Comparison of ENCODE assay signal across 20 mouse cellular contexts in the genomic region with DNA sequence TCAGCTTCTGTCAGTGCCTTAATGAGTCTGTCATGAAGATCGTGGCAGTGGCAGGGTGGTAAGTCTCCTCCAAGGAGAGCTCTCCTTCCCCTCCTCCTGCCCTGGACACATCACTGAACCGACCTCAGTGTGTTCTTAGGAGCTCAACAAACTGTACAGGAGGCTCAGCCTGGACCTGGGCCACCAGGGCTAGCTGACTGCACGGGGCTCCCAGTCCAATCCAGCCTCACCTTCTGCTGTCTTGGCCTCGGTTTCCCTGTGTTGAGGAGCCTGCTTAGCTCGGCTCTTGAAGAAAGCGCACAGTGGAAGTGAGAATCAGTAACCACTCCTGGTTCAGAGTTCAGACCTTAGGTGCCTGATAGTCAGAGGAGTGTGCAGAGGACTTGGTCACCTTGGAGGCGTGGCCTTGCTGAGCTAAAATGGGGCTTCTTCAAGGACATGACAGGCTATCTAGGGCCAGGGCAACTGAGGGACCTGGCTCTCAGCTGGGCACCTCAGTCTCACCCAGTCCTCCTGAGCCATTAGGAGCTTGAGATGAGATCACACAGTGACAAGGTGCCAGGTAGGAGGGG. TPM values are rescaled to one million over a fixed set of nuclear protein-coding genes. Genes with fewer than 3 reads are reported as not detected.
DNase-seq lines count a peak whose midpoint lies in the region; ATAC-seq and TF ChIP-seq lines count a peak whose summit lies in the region.
"Had no signal": no experiment of that assay in that cellular context is flagged by ENCODE, and none has a peak within 500 bp of the region (broad histone marks: within the 10 kb centered on the region; RNA-seq: fewer than 3 reads in every experiment).

No protein-coding gene starts in this region.

- no peak for TF ChIP-seq EP300 in liver, postnatal 0 days (IDR thresholded peaks at IDR 0.05; ENCODE audit: low read depth)

- ATAC-seq in liver, embryonic 12.5 days: 0 out of 2 replicates have a peak, but pooled peaks have one; percentile 31
- ATAC-seq in liver, postnatal 0 days: no peak
- ATAC-seq in intestine, embryonic 16.5 days: peak; percentile 78
- ATAC-seq: forebrain, embryonic 15.5 days had no signal

- H3K4me2 ChIP-seq in liver, embryonic 12.5 days: no peak overlapping the region
- H3K4me2 ChIP-seq in liver, postnatal 0 days (ENCODE audit: low read depth, low read length): no peak overlapping the region
- H3K4me2 ChIP-seq in intestine, embryonic 16.5 days (ENCODE audit: low read depth, low read length): no peak overlapping the region
- H3K4me2 ChIP-seq: embryonic facial prominence, embryonic 12.5 days; forebrain, embryonic 15.5 days; heart, embryonic 11.5 days; heart, embryonic 15.5 days; hindbrain, embryonic 13.5 days had no signal

- H3K27ac ChIP-seq in liver, embryonic 12.5 days: no peak overlapping the region
- H3K27ac ChIP-seq in liver, postnatal 0 days (ENCODE audit: low read depth): no peak overlapping the region
- no peak overlapping the region for H3K27ac ChIP-seq in intestine, embryonic 16.5 days (ENCODE audit: low read length)
- H3K27ac ChIP-seq: embryonic facial prominence, embryonic 12.5 days; forebrain, embryonic 15.5 days; heart, adult 2 months; heart, embryonic 15.5 days; hindbrain, embryonic 13.5 days had no signal

- peak; percentile 40 for DNase-seq in cerebellum, adult 9-11 months
- DNase-seq in cerebellum, adult 11 months: no peak
- no peak for DNase-seq in liver, postnatal 0 days
- no peak for DNase-seq in thymus, postnatal 0 days (ENCODE audit: low spot score)
- no peak for DNase-seq in spleen, adult 12 weeks (ENCODE audit: low spot score)
- DNase-seq: adrenal gland, postnatal 14 days; cerebellum, adult 8-10 months; embryo, embryonic 11 days; gastrocnemius, postnatal 10 days; heart, adult 2 months; heart, postnatal 14 days had no signal

- no peaks in the 10 kb centered on the region for H3K36me3 ChIP-seq in liver, embryonic 12.5 days
- no peaks in the 10 kb centered on the region for H3K36me3 ChIP-seq in liver, postnatal 0 days (replicated peaks; ENCODE audit: insufficient read depth, low read length)
- H3K36me3 ChIP-seq in intestine, embryonic 16.5 days (ENCODE audit: control insufficient read depth, insufficient read depth, low read length): no peaks in the 10 kb centered on the region
- H3K36me3 ChIP-seq: embryonic facial prominence, embryonic 12.5 days; forebrain, embryonic 15.5 days; heart, embryonic 15.5 days; hindbrain, embryonic 13.5 days had no signal

- 59% methylated on average over 7 of the region's 7 CpGs for WGBS in liver, embryonic 12.5 days (ENCODE audit: insufficient replicate concordance)
- 65% methylated on average over 7 of the region's 7 CpGs for WGBS in liver, postnatal 0 days (ENCODE audit: insufficient replicate concordance)
- WGBS in intestine, embryonic 16.5 days: 68% methylated on average over 7 of the region's 7 CpGs

- no peaks in the 10 kb centered on the region for H3K9me3 ChIP-seq in liver, embryonic 12.5 days (replicated peaks)
- no peaks in the 10 kb centered on the region for H3K9me3 ChIP-seq in liver, postnatal 0 days (ENCODE audit: low read length)
- H3K9me3 ChIP-seq in intestine, embryonic 16.5 days (ENCODE audit: control insufficient read depth, low read length): no peaks in the 10 kb centered on the region
- H3K9me3 ChIP-seq: embryonic facial prominence, embryonic 12.5 days; forebrain, embryonic 15.5 days; heart, embryonic 15.5 days; hindbrain, embryonic 13.5 days had no signal

- peaks cover 19% of the 10 kb centered on the region for H3K4me1 ChIP-seq in liver, embryonic 12.5 days
- H3K4me1 ChIP-seq in liver, postnatal 0 days (ENCODE audit: insufficient read depth): no peaks in the 10 kb centered on the region
- H3K4me1 ChIP-seq in intestine, embryonic 16.5 days (ENCODE audit: control insufficient read depth, insufficient read depth, low read length): peaks cover 7% of the 10 kb centered on the region; the same call in 1 of the 2 replicates
- H3K4me1 ChIP-seq: embryonic facial prominence, embryonic 12.5 days; forebrain, embryonic 15.5 days; hindbrain, embryonic 13.5 days had no signal

- TF ChIP-seq CTCF in liver, postnatal 0 days (IDR thresholded peaks at IDR 0.05; ENCODE audit: low read depth): no peak

- H3K4me3 ChIP-seq in liver, embryonic 12.5 days: no peak overlapping the region
- no peak overlapping the region for H3K4me3 ChIP-seq in liver, postnatal 0 days (ENCODE audit: low read depth, low read length)
- H3K4me3 ChIP-seq in intestine, embryonic 16.5 days (ENCODE audit: low read length): no peak overlapping the region
- H3K4me3 ChIP-seq: embryonic facial prominence, embryonic 12.5 days; forebrain, embryonic 15.5 days; heart, adult 2 months; heart, embryonic 15.5 days; hindbrain, embryonic 13.5 days had no signal

- H3K27me3 ChIP-seq in liver, embryonic 12.5 days (replicated peaks): peaks cover 9% of the 10 kb centered on the region; the same call in 1 of the 2 replicates
- H3K27me3 ChIP-seq in liver, postnatal 0 days (ENCODE audit: insufficient read depth, low read length): no peaks in the 10 kb centered on the region
- H3K27me3 ChIP-seq in intestine, embryonic 16.5 days (replicated peaks; ENCODE audit: control insufficient read depth, insufficient read depth, low read length): no peaks in the 10 kb centered on the region
- H3K27me3 ChIP-seq: forebrain, embryonic 15.5 days; heart, embryonic 15.5 days had no signal

- no peak overlapping the region for H3K9ac ChIP-seq in liver, embryonic 12.5 days
- H3K9ac ChIP-seq in liver, postnatal 0 days (replicated peaks): no peak overlapping the region
- no peak overlapping the region for H3K9ac ChIP-seq in intestine, embryonic 16.5 days (ENCODE audit: low read depth, low read length)
- H3K9ac ChIP-seq: embryonic facial prominence, embryonic 12.5 days; forebrain, embryonic 15.5 days; heart, embryonic 15.5 days; hindbrain, embryonic 13.5 days had no signal

RNA-seq across cellular contexts. Expression of gene Slc1a7, which starts 39.5 kb away (rescaled TPM):
- not detected in 2 replicates for polyA plus RNA-seq in liver, embryonic 12.5 days (2016; fragmentation: Nextera tagmentation; extraction: Ambion mirVana)
- 0.04 TPM in 1 of 2 replicates, not detected in the other for polyA plus RNA-seq in liver, postnatal 0 days (2015; fragmentation: Nextera tagmentation; extraction: Ambion mirVana)
- 0.12 and 0.15 TPM in 2 replicates for polyA plus RNA-seq in intestine, embryonic 16.5 days (2015; fragmentation: Nextera tagmentation; extraction: Ambion mirVana)
- not detected in 2 replicates for polyA plus RNA-seq in thymus, postnatal 0 days (2015; fragmentation: Nextera tagmentation; extraction: Ambion mirVana)
- polyA plus RNA-seq: C2C12; embryonic facial prominence, embryonic 12.5 days; forebrain, embryonic 11.5 days; heart, embryonic 11.5 days; hindbrain, embryonic 13.5 days had no signal
